Mouse (Mus musculus) mouse trophoblast stem cell (cell line): ENCODE data around the gene Tshz2.
"Not testable (repeated sequence)": the region's sequence is repeated elsewhere in the genome, so short reads cannot be mapped to it uniquely, and the experiment has no call there.

Experiments used
- in situ Hi-C, 2 experiments: fragments of 300-500 bp; cut with MseI, MboI; formaldehyde crosslinking; loops; 2 replicates in 1 of 2; 3 replicates in 1 of 2; pipeline ENCODE4 v1.15.1; 2025

Tshz2 gene

GRCm38 (mm10) chr2:169755091-169755490 lies 122.3 kb downstream of the Tshz2 start:
- in situ Hi-C loops: no loop called here

GRCm38 (mm10) chr2:169758120-169758519 lies 125.3 kb downstream of the Tshz2 start:
- in situ Hi-C loops: no loop called here

- in situ Hi-C loops: no loop called here
Measured at GRCm38 (mm10) chr2:169760117-169760516, 127.3 kb downstream of the Tshz2 start.

GRCm38 (mm10) chr2:169761726-169762125 lies 128.9 kb downstream of the Tshz2 start:
- in situ Hi-C loops: no loop called here

- in situ Hi-C loops: no loop called here
Measured at GRCm38 (mm10) chr2:169762301-169762700, 129.5 kb downstream of the Tshz2 start.

- in situ Hi-C loops: no loop called here
Measured at GRCm38 (mm10) chr2:169763716-169764115, 130.9 kb downstream of the Tshz2 start.

GRCm38 (mm10) chr2:169766247-169766646 lies 133.4 kb downstream of the Tshz2 start:
- in situ Hi-C loops: no loop called here

- in situ Hi-C loops: no loop called here
Measured at GRCm38 (mm10) chr2:169767281-169767680, 134.5 kb downstream of the Tshz2 start.

- in situ Hi-C loops: no loop called here
Measured at GRCm38 (mm10) chr2:169775078-169775477, 142.3 kb downstream of the Tshz2 start.

GRCm38 (mm10) chr2:169777242-169777641 lies 144.4 kb downstream of the Tshz2 start:
- in situ Hi-C loops: no loop called here

GRCm38 (mm10) chr2:169777764-169778163 lies 145.0 kb downstream of the Tshz2 start:
- in situ Hi-C loops: no loop called here

GRCm38 (mm10) chr2:169778740-169779345 lies 146.0 kb downstream of the Tshz2 start:
- in situ Hi-C loops: no loop called here

GRCm38 (mm10) chr2:169781671-169782070 lies 148.9 kb downstream of the Tshz2 start:
- in situ Hi-C loops: not testable (repeated sequence)

GRCm38 (mm10) chr2:169782874-169783680 lies 150.3 kb downstream of the Tshz2 start:
- in situ Hi-C loops: no loop called here

GRCm38 (mm10) chr2:169783681-169784033 lies 150.8 kb downstream of the Tshz2 start:
- in situ Hi-C loops: no loop called here

GRCm38 (mm10) chr2:169787381-169787780 lies 154.6 kb downstream of the Tshz2 start:
- in situ Hi-C loops: no loop called here

- in situ Hi-C loops: no loop called here
Measured at GRCm38 (mm10) chr2:169787906-169788305, 155.1 kb downstream of the Tshz2 start.

- in situ Hi-C loops: no loop called here
Measured at GRCm38 (mm10) chr2:169790439-169791131, 157.8 kb downstream of the Tshz2 start.

- in situ Hi-C loops: no loop called here
Measured at GRCm38 (mm10) chr2:169792706-169793105, 159.9 kb downstream of the Tshz2 start.

- in situ Hi-C loops: no loop called here
Measured at GRCm38 (mm10) chr2:169802241-169802640, 169.4 kb downstream of the Tshz2 start.

- in situ Hi-C loops: no loop called here
Measured at GRCm38 (mm10) chr2:169804380-169804779, 171.6 kb downstream of the Tshz2 start.

- in situ Hi-C loops: no loop called here
Measured at GRCm38 (mm10) chr2:169805545-169805944, 172.7 kb downstream of the Tshz2 start.

- in situ Hi-C loops: no loop called here
Measured at GRCm38 (mm10) chr2:169811589-169811988, 178.8 kb downstream of the Tshz2 start.
